Mouse (Mus musculus) forebrain, embryonic 11.5 days (tissue): ENCODE results near the gene Rasal3. TPM values are rescaled to one million over a fixed set of nuclear protein-coding genes. Genes with fewer than 3 reads are reported as not detected.

Source experiments
- ATAC-seq: fragments of 200-750 bp; cut with Nextera tagmentation; replicated peaks from 2 replicates; pipeline ENCODE4 v1.8.0; 2017; ENCODE audit warnings: moderate TSS enrichment; ENCODE audit not compliant: low FRiP score
- DNase-seq: peaks from one replicate; pipeline ENCODE4 v3.0.0-alpha.2; 2017; ENCODE audit warnings: low spot score
- H3K27ac ChIP-seq: fragments of 300-500 bp; sonication (generic); 2 replicates; pipeline ENCODE4 v1.5.1; 2014; ENCODE audit warnings: low read depth, low read length
- H3K27me3 ChIP-seq: fragments of 300-500 bp; sonication (generic); 2 replicates; pipeline ENCODE4 v1.6.1; 2014; ENCODE audit warnings: mild to moderate bottlenecking, low read length, mixed read lengths; ENCODE audit not compliant: control insufficient read depth, insufficient read depth
- H3K36me3 ChIP-seq: fragments of 300-500 bp; sonication (generic); 2 replicates; pipeline ENCODE4 v1.6.1; 2014; ENCODE audit warnings: mild to moderate bottlenecking, low read length, moderate library complexity, mixed read lengths; ENCODE audit not compliant: control insufficient read depth, insufficient read depth
- H3K4me1 ChIP-seq: fragments of 300-500 bp; sonication (generic); replicated peaks from 2 replicates; pipeline ENCODE4 v1.6.1; 2014; ENCODE audit warnings: low read length, mixed read lengths; ENCODE audit not compliant: control insufficient read depth, insufficient read depth
- H3K4me2 ChIP-seq: fragments of 300-500 bp; sonication (generic); 2 replicates; pipeline ENCODE4 v1.6.1; 2014; ENCODE audit warnings: low read depth, mild to moderate bottlenecking, low read length, moderate library complexity, mixed read lengths; ENCODE audit not compliant: severe bottlenecking
- H3K4me3 ChIP-seq: fragments of 300-500 bp; sonication (generic); 2 replicates; pipeline ENCODE4 v1.5.1; 2014; ENCODE audit warnings: low read depth, low read length
- H3K9ac ChIP-seq: fragments of 300-500 bp; sonication (generic); 2 replicates; pipeline ENCODE4 v1.6.1; 2014; ENCODE audit warnings: low read length
- H3K9me3 ChIP-seq: fragments of 300-500 bp; sonication (generic); 2 replicates; pipeline ENCODE4 v1.6.1; 2016; ENCODE audit warnings: low read length, mixed read lengths; ENCODE audit not compliant: control insufficient read depth
- WGBS: fragments of 180-500 bp; shearing (Covaris S2); extraction: QIAGEN DNeasy Blood & Tissue Kit; methylation state at CpG from one replicate; pipeline ENCODE4 v1.1.7; 2014; 5-methylcytosine and 5-hydroxymethylcytosine counted together
- polyA plus RNA-seq: library from polyadenylated mRNA; unstranded; fragments of >200 nt; fragmentation: Nextera tagmentation; extraction: Ambion mirVana; gene quantifications from 2 replicates; pipeline ENCODE4 v1.2.1, GENCODE M21; 2014

Gene Rasal3
- polyA plus RNA-seq, 1 experiment from 2014 or later: 0.21 TPM

- Histone ChIP-seq H3K4me2 (peak overlapping the region; percentile 37; the same call in 1 of the 2 replicates), H3K4me1 (peaks cover 7% of the 10 kb centered on the region), H3K36me3 (peaks cover 13% of the 10 kb centered on the region; the same call in 1 of the 2 replicates), H3K27ac (no peak overlapping the region), H3K27me3 (no peaks in the 10 kb centered on the region), H3K9me3 (no peaks in the 10 kb centered on the region), H3K9ac (peak overlapping the region; percentile 97), H3K4me3 (peak overlapping the region; percentile 86)
- WGBS: 1% methylated on average over 28 of the region's 47 CpGs
- ATAC-seq: peak; percentile 93
- DNase-seq: peak; percentile 94
These were observed 39.1 kb downstream of the Rasal3 start for GRCm38 (mm10) chr17:32364331-32364730.

DNA sequence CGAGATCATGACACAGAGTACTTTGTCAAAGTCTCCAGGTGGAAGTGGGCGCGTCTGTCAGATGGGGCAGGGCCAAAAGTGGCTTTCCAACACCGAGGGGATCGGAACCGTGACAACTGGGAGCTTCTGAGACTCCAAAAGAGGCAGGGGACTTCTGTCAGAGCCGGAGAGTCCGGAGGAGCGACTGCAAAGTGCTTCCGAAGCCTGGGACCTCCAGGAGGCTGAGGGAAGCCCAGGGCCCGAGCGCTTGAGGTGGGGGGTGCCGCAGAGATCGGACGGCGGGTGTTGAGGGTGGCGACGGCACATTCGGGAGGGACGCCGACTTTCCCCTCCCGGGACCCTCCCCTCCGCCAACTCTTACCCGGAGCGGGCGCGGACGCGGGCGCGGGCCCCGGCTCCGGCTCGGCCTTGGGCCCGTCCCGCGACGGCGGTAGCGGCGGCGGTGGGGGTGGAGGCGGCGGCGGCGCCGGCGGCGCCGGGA is 39.5 kb downstream of the Rasal3 start:
- DNase-seq: peak; percentile 67
- H3K4me2 ChIP-seq: peak overlapping the region; percentile 69
- H3K36me3 ChIP-seq: peaks cover 17% of the 10 kb centered on the region
- H3K27ac ChIP-seq: peak overlapping the region; percentile 42; the same call in 1 of the 2 replicates
- no peaks in the 10 kb centered on the region for H3K9me3 ChIP-seq
- H3K4me1 ChIP-seq: peaks cover 7% of the 10 kb centered on the region
- ATAC-seq: peak; percentile 65
- H3K27me3 ChIP-seq: no peaks in the 10 kb centered on the region
- H3K9ac ChIP-seq: peak overlapping the region; percentile 97
- H3K4me3 ChIP-seq: peak overlapping the region; percentile 86
- WGBS: 0% methylated on average over 31 of the region's 50 CpGs

DNA sequence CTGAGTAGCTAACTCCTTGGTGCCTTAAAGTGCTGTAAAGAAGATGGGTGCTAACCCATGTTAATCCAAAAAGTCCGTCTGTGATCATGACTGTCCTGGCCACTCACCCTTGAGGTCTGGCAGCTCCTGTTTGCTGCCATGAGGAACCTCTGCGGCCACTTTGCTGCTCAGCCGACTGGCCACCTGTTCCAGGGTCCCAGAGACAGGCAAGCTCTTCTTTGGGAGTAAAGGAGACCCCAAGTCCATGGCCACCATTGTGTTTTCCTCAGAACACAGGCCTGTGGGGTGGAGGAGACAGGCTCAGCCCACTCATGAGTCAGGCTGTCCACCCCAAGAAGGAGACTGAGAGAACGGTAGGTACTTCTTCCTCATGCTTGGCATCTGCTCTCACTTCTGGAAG is 40.7 kb downstream of the Rasal3 start:
- no peak for DNase-seq
- Histone ChIP-seq H3K9ac (peak overlapping the region; percentile 97; the same call in 1 of the 2 replicates), H3K27me3 (no peaks in the 10 kb centered on the region), H3K4me3 (0 out of 2 replicates have a peak overlapping the region, but pooled peaks have one; percentile 86), H3K27ac (no peak overlapping the region), H3K4me1 (peaks cover 7% of the 10 kb centered on the region), H3K9me3 (no peaks in the 10 kb centered on the region), H3K36me3 (peaks cover 26% of the 10 kb centered on the region), H3K4me2 (peak overlapping the region; percentile 69)
- 91% methylated on average over 4 of the region's 4 CpGs for WGBS
- ATAC-seq: no peak

- H3K27ac ChIP-seq: no peak overlapping the region
- 92% methylated on average over 16 of the region's 18 CpGs for WGBS
- no peaks in the 10 kb centered on the region for H3K27me3 ChIP-seq
- ATAC-seq (no peak), DNase-seq (no peak)
- no peak overlapping the region for H3K4me2 ChIP-seq
- no peaks in the 10 kb centered on the region for H3K9me3 ChIP-seq
- peaks cover 7% of the 10 kb centered on the region for H3K4me1 ChIP-seq
- H3K4me3 ChIP-seq: no peak overlapping the region
- no peak overlapping the region for H3K9ac ChIP-seq
- peaks cover 46% of the 10 kb centered on the region for H3K36me3 ChIP-seq
These were observed 43.5 kb downstream of the Rasal3 start for GRCm38 (mm10) chr17:32359928-32360327.

DNA sequence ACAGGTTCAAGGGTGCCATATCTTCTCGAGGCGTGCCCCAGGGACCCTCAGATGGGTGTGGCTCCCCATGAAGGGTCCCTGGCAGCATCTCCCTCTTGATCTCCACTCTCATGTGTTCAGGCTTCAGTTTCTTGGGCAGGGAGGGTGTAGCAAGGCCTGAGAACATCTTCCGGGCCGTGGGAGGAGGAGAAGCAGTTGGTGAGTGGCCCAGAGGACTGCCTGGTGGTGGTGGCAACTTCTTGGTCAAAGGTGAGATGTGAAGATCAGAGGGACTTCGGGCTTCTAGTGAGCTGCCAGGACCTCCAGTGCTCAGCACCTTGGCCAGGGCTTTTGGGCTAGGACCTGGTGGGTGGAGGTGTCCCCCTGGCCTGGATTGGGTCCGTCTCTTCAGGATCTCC is 44.4 kb downstream of the Rasal3 start:
- 94% methylated on average over 6 of the region's 6 CpGs for WGBS
- no peak for ATAC-seq
- Histone ChIP-seq H3K9ac (no peak overlapping the region), H3K4me2 (no peak overlapping the region), H3K36me3 (peaks cover 49% of the 10 kb centered on the region), H3K4me1 (peaks cover 7% of the 10 kb centered on the region), H3K27me3 (no peaks in the 10 kb centered on the region), H3K27ac (no peak overlapping the region), H3K4me3 (no peak overlapping the region), H3K9me3 (no peaks in the 10 kb centered on the region)
- DNase-seq: no peak

- Histone ChIP-seq H3K9ac (no peak overlapping the region), H3K9me3 (no peaks in the 10 kb centered on the region), H3K4me2 (no peak overlapping the region), H3K36me3 (peaks cover 49% of the 10 kb centered on the region), H3K27me3 (no peaks in the 10 kb centered on the region), H3K27ac (no peak overlapping the region), H3K4me1 (peaks cover 7% of the 10 kb centered on the region), H3K4me3 (no peak overlapping the region)
- DNase-seq (no peak), ATAC-seq (no peak)
- 94% methylated on average over 7 of the region's 7 CpGs for WGBS
These were observed 45.0 kb downstream of the Rasal3 start for GRCm38 (mm10) chr17:32358192-32358942.

- WGBS: 87% methylated on average over 24 of the region's 24 CpGs
- peaks cover 48% of the 10 kb centered on the region for H3K36me3 ChIP-seq
- no peak overlapping the region for H3K27ac ChIP-seq
- no peaks in the 10 kb centered on the region for H3K9me3 ChIP-seq
- H3K27me3 ChIP-seq: no peaks in the 10 kb centered on the region
- DNase-seq: no peak
- no peak overlapping the region for H3K4me3 ChIP-seq
- H3K9ac ChIP-seq: no peak overlapping the region
- no peaks in the 10 kb centered on the region for H3K4me1 ChIP-seq
- ATAC-seq: no peak
- no peak overlapping the region for H3K4me2 ChIP-seq
These were observed 46.3 kb downstream of the Rasal3 start for GRCm38 (mm10) chr17:32356766-32357760.

DNA sequence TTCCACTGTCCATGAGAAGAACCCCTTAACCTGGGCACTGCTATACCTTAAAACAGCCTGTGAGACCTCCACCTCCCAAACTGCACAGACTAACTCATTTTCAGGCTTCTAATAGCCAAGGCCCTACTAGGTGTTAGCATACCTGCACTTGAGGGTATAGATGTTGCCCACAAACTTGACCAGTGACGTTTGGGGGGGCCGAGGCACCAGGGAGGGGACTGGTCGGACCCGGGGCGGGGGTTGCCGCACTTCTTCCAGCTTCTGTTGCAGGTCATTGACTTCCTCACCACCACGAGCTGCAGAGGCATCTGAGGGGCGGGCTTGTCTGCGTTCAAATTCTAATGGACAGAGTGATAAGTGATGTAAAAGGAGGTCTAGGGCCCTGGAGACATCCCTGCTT is 47.1 kb downstream of the Rasal3 start:
- ATAC-seq (no peak), DNase-seq (no peak)
- Histone ChIP-seq H3K36me3 (peaks cover 45% of the 10 kb centered on the region), H3K4me2 (no peak overlapping the region), H3K9me3 (no peaks in the 10 kb centered on the region), H3K4me1 (no peaks in the 10 kb centered on the region), H3K4me3 (no peak overlapping the region), H3K9ac (no peak overlapping the region), H3K27me3 (no peaks in the 10 kb centered on the region), H3K27ac (no peak overlapping the region)
- WGBS: 87% methylated on average over 9 of the region's 9 CpGs
